Mouse (Mus musculus) brain, embryonic 14.5 days (tissue): ENCODE measurements around the gene Klhl3. TPM values are rescaled to one million over a fixed set of nuclear protein-coding genes. Genes with fewer than 3 reads are reported as not detected.

Experiments used
- DNase-seq: peaks from one replicate; pipeline ENCODE4 v3.0.0-alpha.2; 2011; ENCODE audit warnings: low read depth
- CTCF ChIP-seq: fragments of 200-500 bp; IDR thresholded peaks from 2 replicates; pipeline ENCODE4 v1.5.1; 2012; ENCODE audit warnings: inconsistent platforms, mild to moderate bottlenecking, moderate library complexity, borderline replicate concordance; ENCODE audit not compliant: insufficient read depth, insufficient read length; ENCODE audit errors: extremely low read depth
- POLR2A ChIP-seq: fragments of 200-500 bp; IDR thresholded peaks from 2 replicates; pipeline ENCODE4 v1.6.1; 2012; ENCODE audit warnings: mild to moderate bottlenecking, inconsistent platforms, borderline replicate concordance; ENCODE audit not compliant: poor library complexity, insufficient read depth, insufficient read length, severe bottlenecking; ENCODE audit errors: extremely low read depth
- polyA plus RNA-seq: library from polyadenylated mRNA; depleted of rRNA; stranded (reverse); fragments of >200 nt; gene quantifications from 2 replicates; pipeline ENCODE4 v1.2.3, GENCODE M21; 2012

Klhl3 gene
- polyA plus RNA-seq, 1 experiment: 10.9 TPM

- TF ChIP-seq POLR2A (no peak), CTCF (peak; percentile 29; the same call in 1 of the 2 replicates)
- no peak for DNase-seq
Observed at GRCm38 (mm10) chr13:58056618-58057017, 56.8 kb downstream of the Klhl3 start.

- TF ChIP-seq POLR2A (no peak), CTCF (no peak)
Observed at GRCm38 (mm10) chr13:58053628-58054027, 59.8 kb downstream of the Klhl3 start.

GRCm38 (mm10) chr13:58051654-58052053 lies 61.7 kb downstream of the Klhl3 start:
- TF ChIP-seq POLR2A (no peak), CTCF (no peak)
- DNase-seq: no peak

More at GRCm38 (mm10) chr13:58053628-58054027, 59.8 kb downstream of the Klhl3 start:
- DNase-seq: no peak

GRCm38 (mm10) chr13:58051251-58051650 lies 62.1 kb downstream of the Klhl3 start:
- no peak for TF ChIP-seq CTCF
- no peak for TF ChIP-seq POLR2A

GRCm38 (mm10) chr13:58049121-58049520 lies 64.3 kb downstream of the Klhl3 start:
- DNase-seq: no peak
- no peak for TF ChIP-seq POLR2A
- TF ChIP-seq CTCF: no peak

More at GRCm38 (mm10) chr13:58051251-58051650, 62.1 kb downstream of the Klhl3 start:
- DNase-seq: no peak

GRCm38 (mm10) chr13:58048076-58048475 lies 65.3 kb downstream of the Klhl3 start:
- peak; percentile 33; the same call in 1 of the 2 replicates for TF ChIP-seq CTCF
- TF ChIP-seq POLR2A: no peak
- no peak for DNase-seq

- no peak for TF ChIP-seq POLR2A
- no peak for TF ChIP-seq CTCF
- no peak for DNase-seq
Observed at GRCm38 (mm10) chr13:58046178-58046577, 67.2 kb downstream of the Klhl3 start.

- DNase-seq: no peak
- peak; percentile 31; the same call in 1 of the 2 replicates for TF ChIP-seq CTCF
- TF ChIP-seq POLR2A: no peak
Observed at GRCm38 (mm10) chr13:58045278-58045677, 68.1 kb downstream of the Klhl3 start.

- DNase-seq: no peak
- TF ChIP-seq POLR2A (no peak), CTCF (no peak)
Observed at GRCm38 (mm10) chr13:58043278-58043677, 70.1 kb downstream of the Klhl3 start.

GRCm38 (mm10) chr13:58040112-58040511 lies 73.3 kb downstream of the Klhl3 start:
- DNase-seq: no peak
- TF ChIP-seq POLR2A (no peak), CTCF (no peak)

GRCm38 (mm10) chr13:58037506-58037905 lies 75.9 kb downstream of the Klhl3 start:
- DNase-seq: no peak
- TF ChIP-seq CTCF (no peak), POLR2A (no peak)

GRCm38 (mm10) chr13:58035470-58036156 lies 77.8 kb downstream of the Klhl3 start:
- DNase-seq: peak; percentile 47
- no peak for TF ChIP-seq CTCF

- peak; percentile 10; the same call in 1 of the 2 replicates for TF ChIP-seq CTCF
- TF ChIP-seq POLR2A: no peak
- no peak for DNase-seq
Observed at GRCm38 (mm10) chr13:58034985-58035384, 78.4 kb downstream of the Klhl3 start.
